ENCODE assay signal across 28 mouse cellular contexts in genomic region chr19:42677452-42677851, GRCm38 (mm10).
DNase-seq lines count a peak whose midpoint lies in the region; ATAC-seq lines count a peak whose summit lies in the region.
"Had no signal": no experiment of that assay in that cellular context is flagged by ENCODE, and none has a peak within 500 bp of the region (broad histone marks: within the 10 kb centered on the region; RNA-seq: fewer than 3 reads in every experiment).

No protein-coding gene starts in this region.

- DNase-seq in kidney, adult 11 months, result peak; percentile 43
- peak; percentile 53 to 69 for DNase-seq in kidney, postnatal 36 days
- no peak for DNase-seq in right cerebral cortex, postnatal 36 days (ENCODE audit: low spot score in 2 of 2)
- no peak for DNase-seq in frontal cortex, postnatal 36 days (ENCODE audit: low spot score in 2 of 2)
- DNase-seq: adrenal gland, postnatal 36 days; cerebellum, adult 8-10 months; cerebellum, postnatal 25 days; gastrocnemius, postnatal 25 days; heart, adult 18-20 months; heart, postnatal 4 days; layer of hippocampus, postnatal 36 days; left cerebral cortex, postnatal 4 days; liver, embryonic 13.5 days; lung, adult 2 months; right cerebral cortex, postnatal 25 days; thymus, adult 18-20 months; thymus, postnatal 36 days had no signal

- H3K36me3 ChIP-seq in kidney, embryonic 14.5 days (ENCODE audit: control insufficient read depth, insufficient read depth, low read length), result no peaks in the 10 kb centered on the region
- no peaks in the 10 kb centered on the region for H3K36me3 ChIP-seq in megakaryocyte, embryonic 14.5 days (replicated peaks; ENCODE audit: low read length)
- H3K36me3 ChIP-seq: hindbrain, embryonic 13.5 days; liver, embryonic 13.5 days had no signal

- H3K9me3 ChIP-seq in kidney, embryonic 14.5 days (ENCODE audit: control insufficient read depth, low read length), result no peaks in the 10 kb centered on the region
- peaks cover 67% of the 10 kb centered on the region for H3K9me3 ChIP-seq in megakaryocyte, embryonic 14.5 days
- H3K9me3 ChIP-seq: forebrain, embryonic 13.5 days; hindbrain, embryonic 13.5 days; liver, embryonic 13.5 days had no signal

- H3K27me3 ChIP-seq in kidney, embryonic 14.5 days (ENCODE audit: control insufficient read depth, insufficient read depth, low read length), result no peaks in the 10 kb centered on the region
- peaks cover 34% of the 10 kb centered on the region for H3K27me3 ChIP-seq in megakaryocyte, embryonic 14.5 days (replicated peaks)
- H3K27me3 ChIP-seq: forebrain, embryonic 13.5 days; liver, embryonic 13.5 days had no signal

- no peak overlapping the region for H3K4me2 ChIP-seq in kidney, embryonic 14.5 days (replicated peaks; ENCODE audit: low read depth, low read length)
- H3K4me2 ChIP-seq: forebrain, embryonic 13.5 days; heart, embryonic 11.5 days; hindbrain, embryonic 13.5 days; liver, embryonic 13.5 days; midbrain, embryonic 11.5 days had no signal

- no peak overlapping the region for H3K4me3 ChIP-seq in kidney, embryonic 14.5 days (ENCODE audit: low read length)
- H3K4me3 ChIP-seq in megakaryocyte, embryonic 14.5 days (replicated peaks), result peak overlapping the region; percentile 31
- H3K4me3 ChIP-seq: forebrain, embryonic 13.5 days; hindbrain, embryonic 13.5 days; liver, embryonic 13.5 days had no signal

- no peak overlapping the region for H3K27ac ChIP-seq in kidney, embryonic 14.5 days (ENCODE audit: low read depth, low read length)
- H3K27ac ChIP-seq: forebrain, embryonic 13.5 days; hindbrain, embryonic 13.5 days; kidney, postnatal 0 days; liver, embryonic 13.5 days; stomach, postnatal 0 days had no signal

- H3K9ac ChIP-seq in kidney, embryonic 14.5 days (ENCODE audit: low read depth, low read length), result no peak overlapping the region
- H3K9ac ChIP-seq: forebrain, embryonic 13.5 days; hindbrain, embryonic 13.5 days; liver, embryonic 13.5 days had no signal

- WGBS in kidney, embryonic 14.5 days, result 88% methylated on average over 3 of the region's 3 CpGs

- H3K4me1 ChIP-seq in kidney, embryonic 14.5 days (ENCODE audit: control insufficient read depth, insufficient read depth, low read length), result 0 out of 2 replicates have a peak, but pooled peaks cover 5% of the 10 kb centered on the region
- peaks cover 24% of the 10 kb centered on the region for H3K4me1 ChIP-seq in megakaryocyte, embryonic 14.5 days
- H3K4me1 ChIP-seq: liver, embryonic 13.5 days had no signal

- ATAC-seq in kidney, embryonic 14.5 days (ENCODE audit: low FRiP score, low TSS enrichment), result no peak
- ATAC-seq in megakaryocyte, adult 5-6 weeks (ENCODE audit: poor library complexity, severe bottlenecking), result no peak
- ATAC-seq: CD4-positive, CD25-positive, alpha-beta regulatory T cell, adult 4 months; forebrain, embryonic 13.5 days; midbrain, embryonic 16.5 days had no signal

Comparison
In these comparisons a context has a peak if more than half of its experiments do, and no peak if none do; other contexts are left out.
1. DNase-seq: peak in kidney, adult 11 months (single experiment) and kidney, postnatal 36 days (2 of 2); none in right cerebral cortex, postnatal 36 days (0 of 2) and frontal cortex, postnatal 36 days (0 of 2).